Mouse (Mus musculus) kidney, adult 2 months (tissue): ENCODE data around the gene Xpo4.

Experiments used
- CTCF ChIP-seq: fragments of 200-500 bp; conservative IDR thresholded peaks from 2 replicates; pipeline ENCODE4 v1.5.1; 2011; ENCODE audit warnings: low read depth, mild to moderate bottlenecking, control low read depth, low read length, moderate library complexity, mixed read lengths; ENCODE audit not compliant: insufficient read depth, insufficient read length
- POLR2A ChIP-seq: fragments of 200-500 bp; IDR thresholded peaks from one replicate; pipeline ENCODE4 v1.6.1; 2011; ENCODE audit warnings: low read depth, low read length, control low read depth

DNA sequence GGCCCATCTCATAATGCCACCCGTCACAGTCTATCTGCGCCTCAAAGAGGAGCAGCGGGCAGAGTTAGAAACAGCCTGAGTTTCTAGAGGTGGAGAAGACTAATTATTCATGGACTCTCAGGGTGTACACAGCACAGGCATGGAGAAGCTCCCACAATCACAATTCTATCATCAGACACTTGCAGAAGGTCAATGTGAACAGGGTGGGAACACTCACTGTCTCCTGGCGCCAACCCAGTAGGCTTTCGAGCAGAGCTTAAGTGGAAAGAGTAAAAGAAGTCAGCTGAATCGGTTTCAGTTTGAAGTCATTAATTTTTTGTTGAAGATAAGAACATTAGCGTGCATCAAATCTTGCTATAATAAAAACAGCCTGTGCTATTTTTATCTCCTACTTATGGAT is 43.4 kb upstream of the Xpo4 start:
- TF ChIP-seq CTCF, result no peak
- TF ChIP-seq POLR2A, result no peak
